Comparison of ENCODE assay signal across 10 mouse cellular contexts in genomic region chr8:10922209-10923030, GRCm38 (mm10).
DNase-seq lines count a peak whose midpoint lies in the region; ATAC-seq and TF ChIP-seq lines count a peak whose summit lies in the region.
"Had no signal": no experiment of that assay in that cellular context is flagged by ENCODE, and none has a peak within 500 bp of the region (broad histone marks: within the 10 kb centered on the region; RNA-seq: fewer than 3 reads in every experiment).

No protein-coding gene starts in this region.

- H3K4me1 ChIP-seq in heart, embryonic 11.5 days (ENCODE audit: control insufficient read depth, insufficient read depth, low read length), result peaks cover 67% of the 10 kb centered on the region
- peaks cover 16% of the 10 kb centered on the region; the same call in 1 of the 2 replicates for H3K4me1 ChIP-seq in lung, postnatal 0 days (ENCODE audit: insufficient read depth, low read depth, low read length)
- peaks cover 45% of the 10 kb centered on the region for H3K4me1 ChIP-seq in intestine, embryonic 15.5 days (replicated peaks)
- H3K4me1 ChIP-seq in stomach, embryonic 16.5 days (ENCODE audit: control insufficient read depth, insufficient read depth, low read length), result peaks cover 45% of the 10 kb centered on the region

- H3K36me3 ChIP-seq in heart, embryonic 11.5 days (ENCODE audit: control insufficient read depth, insufficient read depth, low read length), result no peaks in the 10 kb centered on the region
- no peaks in the 10 kb centered on the region for H3K36me3 ChIP-seq in lung, postnatal 0 days (ENCODE audit: insufficient read depth, low read length)
- H3K36me3 ChIP-seq in intestine, embryonic 15.5 days, result no peaks in the 10 kb centered on the region
- H3K36me3 ChIP-seq in stomach, embryonic 16.5 days (ENCODE audit: control insufficient read depth, insufficient read depth, low read length), result no peaks in the 10 kb centered on the region
- H3K36me3 ChIP-seq: liver, embryonic 13.5 days; neural tube, embryonic 12.5 days had no signal

- DNase-seq in heart, adult 9 months (ENCODE audit: low spot score in 2 of 2), result no peak
- no peak for DNase-seq in lung, postnatal 0 days (ENCODE audit: low spot score)
- DNase-seq in lung, postnatal 10 days, result no peak
- no peak for DNase-seq in cerebellum, adult 9-11 months
- DNase-seq in thymus, postnatal 0 days (ENCODE audit: low spot score), result no peak
- DNase-seq: liver, embryonic 13.5 days had no signal

- no peaks in the 10 kb centered on the region for H3K9me3 ChIP-seq in heart, embryonic 11.5 days (replicated peaks; ENCODE audit: control insufficient read depth, low read length)
- H3K9me3 ChIP-seq in lung, postnatal 0 days (ENCODE audit: low read length), result no peaks in the 10 kb centered on the region
- H3K9me3 ChIP-seq in intestine, embryonic 15.5 days, result no peaks in the 10 kb centered on the region
- H3K9me3 ChIP-seq in stomach, embryonic 16.5 days (replicated peaks; ENCODE audit: control insufficient read depth, low read length), result no peaks in the 10 kb centered on the region
- H3K9me3 ChIP-seq: liver, embryonic 13.5 days; neural tube, embryonic 12.5 days had no signal

- H3K4me3 ChIP-seq in heart, embryonic 11.5 days (ENCODE audit: low read depth, low read length), result no peak overlapping the region
- no peak overlapping the region for H3K4me3 ChIP-seq in lung, postnatal 0 days (ENCODE audit: low read depth, low read length)
- no peak overlapping the region for H3K4me3 ChIP-seq in intestine, embryonic 15.5 days (replicated peaks)
- no peak overlapping the region for H3K4me3 ChIP-seq in stomach, embryonic 16.5 days (replicated peaks; ENCODE audit: low read length)
- H3K4me3 ChIP-seq: liver, embryonic 13.5 days; neural tube, embryonic 12.5 days had no signal

- peak overlapping the region; percentile 56; the same call in 1 of the 2 replicates for H3K9ac ChIP-seq in heart, embryonic 11.5 days (ENCODE audit: low read depth, low read length)
- H3K9ac ChIP-seq in lung, postnatal 0 days (replicated peaks; ENCODE audit: low read depth), result no peak overlapping the region
- H3K9ac ChIP-seq in intestine, embryonic 15.5 days, result no peak overlapping the region
- no peak overlapping the region for H3K9ac ChIP-seq in stomach, embryonic 16.5 days (ENCODE audit: low read length)
- H3K9ac ChIP-seq: liver, embryonic 13.5 days; neural tube, embryonic 12.5 days had no signal

- WGBS in heart, embryonic 11.5 days (ENCODE audit: insufficient replicate concordance), result 35% methylated on average over 12 of the region's 12 CpGs
- WGBS in lung, postnatal 0 days, result 55% methylated on average over 12 of the region's 12 CpGs
- WGBS in intestine, embryonic 15.5 days, result 43% methylated on average over 12 of the region's 12 CpGs
- WGBS in stomach, embryonic 16.5 days, result 50% methylated on average over 12 of the region's 12 CpGs

- H3K27ac ChIP-seq in heart, embryonic 11.5 days (ENCODE audit: low read depth, low read length), result peak overlapping the region; percentile 75
- H3K27ac ChIP-seq in lung, postnatal 0 days (ENCODE audit: low read length), result peak overlapping the region; percentile 38; the same call in 1 of the 2 replicates
- H3K27ac ChIP-seq in intestine, embryonic 15.5 days, result peak overlapping the region; percentile 29; the same call in 1 of the 2 replicates
- peak overlapping the region; percentile 37; the same call in 1 of the 2 replicates for H3K27ac ChIP-seq in stomach, embryonic 16.5 days (ENCODE audit: low read length)
- H3K27ac ChIP-seq: liver, embryonic 13.5 days; neural tube, embryonic 12.5 days had no signal

- TF ChIP-seq CTCF in lung, postnatal 0 days (IDR thresholded peaks at IDR 0.05), result no peak

- H3K4me2 ChIP-seq in heart, embryonic 11.5 days, result no peak overlapping the region
- H3K4me2 ChIP-seq in lung, postnatal 0 days (replicated peaks; ENCODE audit: low read depth, low read length), result no peak overlapping the region
- H3K4me2 ChIP-seq in intestine, embryonic 15.5 days (replicated peaks), result no peak overlapping the region
- no peak overlapping the region for H3K4me2 ChIP-seq in stomach, embryonic 16.5 days (ENCODE audit: low read depth, low read length)
- H3K4me2 ChIP-seq: liver, embryonic 13.5 days had no signal

- no peak for ATAC-seq in heart, embryonic 11.5 days (replicated peaks; ENCODE audit: insufficient number of reproducible peaks, low FRiP score, low TSS enrichment)
- no peak for ATAC-seq in lung, postnatal 0 days
- no peak for ATAC-seq in intestine, embryonic 15.5 days
- no peak for ATAC-seq in stomach, embryonic 16.5 days (ENCODE audit: insufficient read depth, low FRiP score)

- no peak for TF ChIP-seq EP300 in lung, postnatal 0 days (IDR thresholded peaks at IDR 0.05)

- H3K27me3 ChIP-seq in heart, embryonic 11.5 days (ENCODE audit: control insufficient read depth, insufficient read depth, low read length), result 0 out of 2 replicates have a peak, but pooled peaks cover 2% of the 10 kb centered on the region
- H3K27me3 ChIP-seq in lung, postnatal 0 days (replicated peaks; ENCODE audit: insufficient read depth, low read length), result no peaks in the 10 kb centered on the region; the same call in 1 of the 2 replicates
- H3K27me3 ChIP-seq in intestine, embryonic 15.5 days (replicated peaks), result 0 out of 2 replicates have a peak, but pooled peaks cover under 1% of the 10 kb centered on the region
- no peaks in the 10 kb centered on the region for H3K27me3 ChIP-seq in stomach, embryonic 16.5 days (ENCODE audit: control insufficient read depth, insufficient read depth, low read length)
